Mouse (Mus musculus): ENCODE results near the gene Sprtn. TPM values are rescaled to one million over a fixed set of nuclear protein-coding genes. Genes with fewer than 3 reads are reported as not detected.

Gene Sprtn
- total RNA-seq, 1 experiment: 16.8 TPM

GRCm38 (mm10) chr8:124862321-124863162 is 35.1 kb upstream of the Sprtn start, which contains the start of the genes Gnpat and 2810004N23Rik:
Gnpat (plus strand) TSS chr8:124863033.
2810004N23Rik (minus strand) TSS chr8:124863120.
- in situ Hi-C loops (cut with MboI; ENCODE audit: low sequenced_read_pairs in 2 of 2, unreplicated experiment in 2 of 2): no loop called here
- Histone ChIP-seq H3K9ac (ENCODE audit: insufficient read depth, low read depth, low read length, poor library complexity, severe bottlenecking) (peak within 1 kb of the TSS; percentile 95), H3K9me3 (ENCODE audit: control insufficient read depth, insufficient read depth, low read depth, low read length) (no peaks in the 10 kb centered on the region), H3K27ac (ENCODE audit: insufficient read depth, low read depth, low read length, poor library complexity, severe bottlenecking) (peak within 1 kb of the TSS; percentile 61), H3K36me3 (ENCODE audit: control insufficient read depth, insufficient read depth, low read length, poor library complexity, severe bottlenecking) (peaks cover 23% of the 10 kb centered on the region), H3K4me1 (ENCODE audit: control insufficient read depth in 2 of 2, insufficient read depth in 2 of 2, low read length in 2 of 2, poor library complexity in 1 of 2) (peaks cover 0 to 9% of the 10 kb centered on the region in 2 experiments; a peak in 1 of 4 replicates), H3K4me3 (ENCODE audit: insufficient read depth in 1 of 2, low read depth in 1 of 2, low read length in 2 of 2, poor library complexity in 1 of 2, severe bottlenecking in 1 of 2) (peak within 1 kb of the TSS; percentile 78 to 98)
- peak; percentile 72 for DNase-seq (ENCODE audit: low read depth, low spot score)
- no peak for TF ChIP-seq CHD2 (IDR thresholded peaks at IDR 0.05; ENCODE audit: low read depth, low read length)
- TF ChIP-seq HCFC1 (IDR thresholded peaks at IDR 0.05; ENCODE audit: borderline replicate concordance, insufficient read depth, low read length): peak; percentile 73
- no peak for TF ChIP-seq MAFK (IDR thresholded peaks at IDR 0.05; ENCODE audit: insufficient read depth, low read depth, low read length)

GRCm38 (mm10) chr8:124863163-124863677 is 34.5 kb upstream of the Sprtn start:
- in situ Hi-C loops (cut with MboI; ENCODE audit: low sequenced_read_pairs in 2 of 2, unreplicated experiment in 2 of 2): no loop called here
- H3K36me3 ChIP-seq (ENCODE audit: control insufficient read depth, insufficient read depth, low read length, poor library complexity, severe bottlenecking): peaks cover 23% of the 10 kb centered on the region
- TF ChIP-seq MAFK (IDR thresholded peaks at IDR 0.05; ENCODE audit: insufficient read depth, low read depth, low read length): no peak
- TF ChIP-seq ZNF384 (IDR thresholded peaks at IDR 0.05; ENCODE audit: low read depth, low read length): no peak
- TF ChIP-seq HCFC1 (IDR thresholded peaks at IDR 0.05; ENCODE audit: borderline replicate concordance, insufficient read depth, low read length): no peak
- TF ChIP-seq ZC3H11A (IDR thresholded peaks at IDR 0.05; ENCODE audit: borderline replicate concordance, low read depth, low read length): no peak
- TF ChIP-seq CHD2 (IDR thresholded peaks at IDR 0.05; ENCODE audit: low read depth, low read length): no peak
- H3K4me1 ChIP-seq (ENCODE audit: control insufficient read depth in 2 of 2, insufficient read depth in 2 of 2, low read length in 2 of 2, poor library complexity in 1 of 2): peaks cover 0 to 9% of the 10 kb centered on the region in 2 experiments; a peak in 1 of 4 replicates
- peak; percentile 22 for DNase-seq (ENCODE audit: low read depth, low spot score)
- peak overlapping the region; percentile 95 for H3K9ac ChIP-seq (ENCODE audit: insufficient read depth, low read depth, low read length, poor library complexity, severe bottlenecking)
- peak overlapping the region; percentile 37 for H3K27ac ChIP-seq (ENCODE audit: insufficient read depth, low read depth, low read length, poor library complexity, severe bottlenecking)
- H3K4me3 ChIP-seq (ENCODE audit: insufficient read depth in 1 of 2, low read depth in 1 of 2, low read length in 2 of 2, poor library complexity in 1 of 2, severe bottlenecking in 1 of 2): peak overlapping the region; percentile 78 to 98
- no peaks in the 10 kb centered on the region for H3K9me3 ChIP-seq (ENCODE audit: control insufficient read depth, insufficient read depth, low read depth, low read length)

GRCm38 (mm10) chr8:124863729-124864128 is 34.0 kb upstream of the Sprtn start:
- in situ Hi-C loops (cut with MboI; ENCODE audit: low sequenced_read_pairs in 2 of 2, unreplicated experiment in 2 of 2): no loop called here
- no peak for DNase-seq (ENCODE audit: low read depth, low spot score)

GRCm38 (mm10) chr8:124866669-124867068 is 31.0 kb upstream of the Sprtn start:
- Histone ChIP-seq H3K9ac (ENCODE audit: insufficient read depth, low read depth, low read length, poor library complexity, severe bottlenecking) (no peak overlapping the region), H3K9me3 (ENCODE audit: control insufficient read depth, insufficient read depth, low read depth, low read length) (no peaks in the 10 kb centered on the region), H3K4me3 (ENCODE audit: insufficient read depth in 1 of 2, low read depth in 1 of 2, low read length in 2 of 2, poor library complexity in 1 of 2, severe bottlenecking in 1 of 2) (no peak overlapping the region), H3K27ac (ENCODE audit: insufficient read depth, low read depth, low read length, poor library complexity, severe bottlenecking) (no peak overlapping the region), H3K4me1 (ENCODE audit: control insufficient read depth in 2 of 2, insufficient read depth in 2 of 2, low read length in 2 of 2, poor library complexity in 1 of 2) (peaks cover 2 to 9% of the 10 kb centered on the region in 2 experiments; a peak in 2 of 4 replicates), H3K36me3 (ENCODE audit: control insufficient read depth, insufficient read depth, low read length, poor library complexity, severe bottlenecking) (peaks cover 2% of the 10 kb centered on the region; the same call in 1 of the 2 replicates)
- DNase-seq (ENCODE audit: low read depth, low spot score): no peak
- in situ Hi-C loops (cut with MboI; ENCODE audit: low sequenced_read_pairs in 2 of 2, unreplicated experiment in 2 of 2): no loop called here
- TF ChIP-seq ZNF384 (IDR thresholded peaks at IDR 0.05; ENCODE audit: low read depth, low read length) (no peak), ZC3H11A (IDR thresholded peaks at IDR 0.05; ENCODE audit: borderline replicate concordance, low read depth, low read length) (no peak), HCFC1 (IDR thresholded peaks at IDR 0.05; ENCODE audit: borderline replicate concordance, insufficient read depth, low read length) (no peak), CHD2 (IDR thresholded peaks at IDR 0.05; ENCODE audit: low read depth, low read length) (no peak), MAFK (IDR thresholded peaks at IDR 0.05; ENCODE audit: insufficient read depth, low read depth, low read length) (no peak)

More at GRCm38 (mm10) chr8:124863729-124864128, 34.0 kb upstream of the Sprtn start:
- peaks cover 18% of the 10 kb centered on the region for H3K36me3 ChIP-seq (ENCODE audit: control insufficient read depth, insufficient read depth, low read length, poor library complexity, severe bottlenecking)
- H3K9me3 ChIP-seq (ENCODE audit: control insufficient read depth, insufficient read depth, low read depth, low read length): no peaks in the 10 kb centered on the region
- peak overlapping the region; percentile 78 to 98 for H3K4me3 ChIP-seq (ENCODE audit: insufficient read depth in 1 of 2, low read depth in 1 of 2, low read length in 2 of 2, poor library complexity in 1 of 2, severe bottlenecking in 1 of 2)
- H3K27ac ChIP-seq (ENCODE audit: insufficient read depth, low read depth, low read length, poor library complexity, severe bottlenecking): no peak overlapping the region
- H3K4me1 ChIP-seq (ENCODE audit: control insufficient read depth in 2 of 2, insufficient read depth in 2 of 2, low read length in 2 of 2, poor library complexity in 1 of 2): peaks cover 0 to 9% of the 10 kb centered on the region in 2 experiments; a peak in 1 of 4 replicates
- peak overlapping the region; percentile 95 for H3K9ac ChIP-seq (ENCODE audit: insufficient read depth, low read depth, low read length, poor library complexity, severe bottlenecking)
- TF ChIP-seq CHD2 (IDR thresholded peaks at IDR 0.05; ENCODE audit: low read depth, low read length): no peak
- no peak for TF ChIP-seq HCFC1 (IDR thresholded peaks at IDR 0.05; ENCODE audit: borderline replicate concordance, insufficient read depth, low read length)
- no peak for TF ChIP-seq ZC3H11A (IDR thresholded peaks at IDR 0.05; ENCODE audit: borderline replicate concordance, low read depth, low read length)
- no peak for TF ChIP-seq ZNF384 (IDR thresholded peaks at IDR 0.05; ENCODE audit: low read depth, low read length)

Measured in ES-E14 (cell line).